Mouse (Mus musculus) lung, postnatal 0 days (tissue): ENCODE measurements at regions not wholly inside any gene's neighbourhood (a gene's known extent, or its start where the extent isn't known, plus 50 kb on each side); places are given as distances from the start of the nearest gene placed in this dataset.

Source experiments
- CTCF ChIP-seq: IDR thresholded peaks from 2 replicates; pipeline ENCODE4 v1.5.1; 2016; ENCODE audit warnings: antibody characterized with exemption, mild to moderate bottlenecking
- EP300 ChIP-seq: IDR thresholded peaks from 2 replicates; pipeline ENCODE4 v1.6.1; 2016; ENCODE audit warnings: antibody characterized with exemption, mild to moderate bottlenecking, control low read depth

GRCm38 (mm10) chr11:17663893-17664292 lies 289.8 kb downstream of the Etaa1 start:
- TF ChIP-seq CTCF (no peak), EP300 (no peak)
